Mouse (Mus musculus) liver, embryonic 14.5 days (tissue): ENCODE measurements at regions not wholly inside any gene's neighbourhood (a gene's known extent, or its start where the extent isn't known, plus 50 kb on each side); places are given as distances from the start of the nearest gene placed in this dataset.

Experiments
- ATAC-seq: fragments of 200-750 bp; cut with Nextera tagmentation; 2 replicates; pipeline ENCODE4 v1.8.0; 2017; ENCODE audit warnings: moderate number of reproducible peaks, mild to moderate bottlenecking, moderate library complexity; ENCODE audit not compliant: insufficient read depth
- DNase-seq, 3 experiments: peaks; one replicate each; pipeline ENCODE4 v3.0.0-alpha.2; 2012 to 2013; ENCODE audit warnings: low read depth in 3 of 3, low spot score in 3 of 3
- H3K27ac ChIP-seq: fragments of 300-500 bp; sonication (generic); 2 replicates; pipeline ENCODE4 v1.5.1; 2014; ENCODE audit warnings: moderate library complexity, mild to moderate bottlenecking, control low read depth, inconsistent platforms
- H3K27me3 ChIP-seq: fragments of 300-500 bp; sonication (generic); 2 replicates; pipeline ENCODE4 v1.6.1; 2014; ENCODE audit warnings: mild to moderate bottlenecking, low read length, moderate library complexity; ENCODE audit not compliant: control insufficient read depth, insufficient read depth
- H3K36me3 ChIP-seq: fragments of 300-500 bp; sonication (generic); replicated peaks from 2 replicates; pipeline ENCODE4 v1.6.1; 2014; ENCODE audit warnings: low read depth; ENCODE audit not compliant: control insufficient read depth, insufficient read depth
- H3K4me1 ChIP-seq, 2 experiments: fragments of 200-500 bp in 1 of 2; fragments of 300-500 bp in 1 of 2; sonication (generic) in 1 of 2; replicated peaks; 2 replicates each; pipeline ENCODE4 v1.6.1; 2012 to 2014; ENCODE audit warnings: antibody characterized with exemption in 1 of 2, inconsistent platforms in 1 of 2, low read length in 1 of 2; ENCODE audit not compliant: control insufficient read depth in 2 of 2, insufficient read depth in 2 of 2
- H3K4me2 ChIP-seq: fragments of 300-500 bp; sonication (generic); 2 replicates; pipeline ENCODE4 v1.6.1; 2014; ENCODE audit warnings: low read depth, mild to moderate bottlenecking, control low read depth, moderate library complexity
- H3K4me3 ChIP-seq, 2 experiments: fragments of 200-500 bp in 1 of 2; fragments of 300-500 bp in 1 of 2; sonication (generic) in 1 of 2; 2 replicates each; pipeline ENCODE4 v1.5.1; 2012 to 2014; ENCODE audit warnings: low read depth in 2 of 2, low read length in 2 of 2, mild to moderate bottlenecking in 2 of 2, control low read depth in 1 of 2, inconsistent platforms in 1 of 2, moderate library complexity in 1 of 2; ENCODE audit not compliant: insufficient read depth in 1 of 2
- H3K9ac ChIP-seq: fragments of 300-500 bp; sonication (generic); replicated peaks from 2 replicates; pipeline ENCODE4 v1.6.1; 2014; ENCODE audit warnings: mild to moderate bottlenecking, control low read depth, moderate library complexity
- H3K9me3 ChIP-seq: fragments of 300-500 bp; sonication (generic); 2 replicates; pipeline ENCODE4 v1.6.1; 2016; ENCODE audit warnings: low read length, mixed read lengths; ENCODE audit not compliant: control insufficient read depth
- CTCF ChIP-seq: IDR thresholded peaks from 2 replicates; pipeline ENCODE4 v1.5.1; 2016; ENCODE audit warnings: antibody characterized with exemption, low read depth, control low read depth
- EP300 ChIP-seq: IDR thresholded peaks from 2 replicates; pipeline ENCODE4 v1.6.1; 2016; ENCODE audit warnings: antibody characterized with exemption, low read depth
- WGBS: fragments of 180-500 bp; shearing (Covaris S2); extraction: QIAGEN DNeasy Blood & Tissue Kit; methylation state at CpG from one replicate; pipeline ENCODE4 v1.1.7; 2014; ENCODE audit not compliant: insufficient replicate concordance; 5-methylcytosine and 5-hydroxymethylcytosine counted together

DNA sequence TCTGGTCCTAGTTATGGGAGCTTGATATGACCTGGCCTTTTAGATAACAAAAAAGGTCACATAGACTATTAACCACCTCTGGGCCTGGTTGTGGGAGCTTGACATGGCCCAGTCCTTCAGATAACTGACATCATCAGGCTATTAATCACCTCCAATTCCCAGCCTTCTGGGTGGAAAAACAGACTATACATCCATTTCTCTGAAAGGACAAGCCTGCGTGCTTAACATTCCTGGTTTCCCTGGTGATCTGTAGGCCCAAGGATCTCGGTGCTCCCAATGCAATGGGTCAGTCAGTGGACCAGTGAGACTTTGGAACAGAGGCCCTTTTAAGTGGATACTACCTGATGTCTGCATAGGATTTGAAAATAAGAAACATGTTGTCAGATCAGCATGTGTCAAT lies 179.8 kb downstream of the Usp46 start:
- Histone ChIP-seq H3K4me2 (no peak overlapping the region), H3K9me3 (no peaks in the 10 kb centered on the region), H3K9ac (no peak overlapping the region), H3K36me3 (no peaks in the 10 kb centered on the region), H3K4me1 (no peaks in the 10 kb centered on the region), H3K27ac (no peak overlapping the region), H3K4me3 (no peak overlapping the region), H3K27me3 (no peaks in the 10 kb centered on the region)
- ATAC-seq (no peak), DNase-seq (no peak)
- 46% methylated on average over 2 of the region's 2 CpGs for WGBS
- TF ChIP-seq CTCF (no peak), EP300 (no peak)

- DNase-seq (no peak), ATAC-seq (no peak)
- 50% methylated on average over 1 of the region's 1 CpGs for WGBS
- H3K4me3 ChIP-seq, result no peak overlapping the region
- H3K27ac ChIP-seq, result no peak overlapping the region
- H3K9ac ChIP-seq, result no peak overlapping the region
- no peaks in the 10 kb centered on the region for H3K4me1 ChIP-seq
- H3K9me3 ChIP-seq, result no peaks in the 10 kb centered on the region
- no peaks in the 10 kb centered on the region for H3K27me3 ChIP-seq
- H3K36me3 ChIP-seq, result no peaks in the 10 kb centered on the region
- no peak overlapping the region for H3K4me2 ChIP-seq
- TF ChIP-seq EP300 (no peak), CTCF (no peak)
These were observed 178.9 kb downstream of the Usp46 start for GRCm38 (mm10) chr5:73889342-73889741.

- no peaks in the 10 kb centered on the region for H3K27me3 ChIP-seq
- WGBS, result 67% methylated on average over 4 of the region's 4 CpGs
- no peak for TF ChIP-seq EP300
- H3K4me3 ChIP-seq, result no peak overlapping the region
- ATAC-seq (no peak), DNase-seq (no peak)
- H3K36me3 ChIP-seq, result no peaks in the 10 kb centered on the region
- H3K4me2 ChIP-seq, result no peak overlapping the region
- no peak overlapping the region for H3K27ac ChIP-seq
- no peak overlapping the region for H3K9ac ChIP-seq
- no peaks in the 10 kb centered on the region for H3K9me3 ChIP-seq
- no peaks in the 10 kb centered on the region for H3K4me1 ChIP-seq
These were observed 177.3 kb downstream of the Usp46 start for GRCm38 (mm10) chr5:73890942-73891341.

GRCm38 (mm10) chr5:73891606-73892005 lies 176.6 kb downstream of the Usp46 start:
- H3K4me1 ChIP-seq, result no peaks in the 10 kb centered on the region
- H3K9ac ChIP-seq, result no peak overlapping the region
- no peak for DNase-seq
- no peaks in the 10 kb centered on the region for H3K36me3 ChIP-seq
- H3K27me3 ChIP-seq, result no peaks in the 10 kb centered on the region
- no peak overlapping the region for H3K4me2 ChIP-seq
- ATAC-seq, result no peak
- H3K4me3 ChIP-seq, result no peak overlapping the region
- TF ChIP-seq CTCF, result no peak
- WGBS, result 57% methylated on average over 11 of the region's 11 CpGs
- no peaks in the 10 kb centered on the region for H3K9me3 ChIP-seq
- H3K27ac ChIP-seq, result no peak overlapping the region

DNA sequence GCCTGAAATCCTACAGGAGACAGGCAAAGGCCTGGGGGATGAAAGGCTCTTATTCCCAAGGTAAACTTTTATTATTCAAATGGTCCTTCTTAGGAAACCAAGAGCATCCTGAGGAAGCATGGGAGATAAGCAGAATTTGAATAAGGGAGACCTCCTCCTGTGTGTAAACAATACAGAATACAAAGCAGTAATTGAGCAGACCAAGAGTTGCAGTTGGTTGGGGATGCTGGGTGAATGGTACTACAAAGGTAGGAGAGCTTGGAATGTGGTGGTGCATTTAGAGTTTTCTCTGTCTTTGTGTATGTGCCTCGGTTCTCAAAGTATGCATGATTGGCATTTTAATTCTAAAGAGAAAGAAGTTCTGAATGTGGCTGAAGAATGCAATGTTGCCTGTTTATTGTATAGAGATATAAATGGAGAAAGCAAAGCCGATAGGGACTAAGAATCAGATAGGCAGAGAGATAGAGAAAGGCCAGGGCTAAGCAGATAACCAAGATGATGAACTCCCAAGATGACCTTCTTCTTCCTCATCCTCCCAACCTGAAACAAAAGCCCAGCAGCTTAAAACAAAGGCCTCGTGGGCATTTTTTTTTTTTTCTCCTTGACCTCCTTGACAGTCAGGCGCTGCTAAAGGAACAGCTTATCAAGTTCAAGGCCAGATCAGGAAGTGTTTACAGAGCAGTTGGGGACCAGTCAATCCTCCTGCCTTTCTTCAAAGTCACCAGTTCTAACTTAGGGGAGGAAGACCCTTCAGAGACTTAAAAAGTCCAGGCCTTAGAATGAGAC lies 175.6 kb downstream of the Usp46 start:
- TF ChIP-seq CTCF (no peak), EP300 (no peak)
- 40% methylated on average over 4 of the region's 4 CpGs for WGBS
- Histone ChIP-seq H3K27me3 (no peaks in the 10 kb centered on the region), H3K9me3 (no peaks in the 10 kb centered on the region), H3K4me1 (no peaks in the 10 kb centered on the region), H3K4me3 (no peak overlapping the region), H3K27ac (no peak overlapping the region), H3K36me3 (no peaks in the 10 kb centered on the region), H3K9ac (no peak overlapping the region), H3K4me2 (no peak overlapping the region)
- DNase-seq (no peak), ATAC-seq (no peak)
